Mouse (Mus musculus) C2C12 (cell line): ENCODE measurements around the gene Dcun1d4. TPM values are rescaled to one million over a fixed set of nuclear protein-coding genes. Genes with fewer than 3 reads are reported as not detected.
"Not testable (repeated sequence)": the region's sequence is repeated elsewhere in the genome, so short reads cannot be mapped to it uniquely, and the experiment has no call there.

Source experiments
- H3K27me3 ChIP-seq: one replicate; pipeline ENCODE4 v1.6.1; 2011; ENCODE audit not compliant: control insufficient read depth, insufficient read depth, insufficient read length
- H3K36me3 ChIP-seq: one replicate; pipeline ENCODE4 v1.6.1; 2011; ENCODE audit not compliant: control insufficient read depth, insufficient read depth
- H3K4me3 ChIP-seq: one replicate; pipeline ENCODE4 v1.5.1; 2011; ENCODE audit warnings: mild to moderate bottlenecking, control low read depth; ENCODE audit not compliant: poor library complexity, insufficient read depth, severe bottlenecking
- H3K79me2 ChIP-seq: one replicate; pipeline ENCODE4 v1.6.1; 2011; ENCODE audit not compliant: control insufficient read depth, insufficient read depth
- H3K79me3 ChIP-seq: one replicate; pipeline ENCODE4 v1.6.1; 2011; ENCODE audit warnings: low read depth, control low read depth
- H3ac ChIP-seq: one replicate; pipeline ENCODE3; 2011; ENCODE audit warnings: low read depth; ENCODE audit not compliant: control insufficient read depth, insufficient read length
- CEBPB ChIP-seq: IDR thresholded peaks from one replicate; pipeline ENCODE4 v1.6.1; 2011; ENCODE audit warnings: low read depth, mild to moderate bottlenecking, control low read depth, moderate library complexity
- CTCF ChIP-seq: IDR thresholded peaks from one replicate; pipeline ENCODE4 v1.5.1; 2011; ENCODE audit not compliant: control insufficient read depth, insufficient read depth, insufficient read length
- FOSL1 ChIP-seq: IDR thresholded peaks from one replicate; pipeline ENCODE4 v1.8.0; 2011; ENCODE audit warnings: mild to moderate bottlenecking, low read length; ENCODE audit not compliant: poor library complexity, insufficient read depth, severe bottlenecking
- MAX ChIP-seq: IDR thresholded peaks from one replicate; pipeline ENCODE4 v1.6.1; 2011; ENCODE audit warnings: mild to moderate bottlenecking, control low read depth
- MYOD1 ChIP-seq: IDR thresholded peaks from one replicate; pipeline ENCODE4 v1.6.1; 2011; ENCODE audit warnings: low read depth; ENCODE audit not compliant: control insufficient read depth, insufficient read length
- MYOG ChIP-seq: IDR thresholded peaks from one replicate; pipeline ENCODE4 v1.6.1; 2011; ENCODE audit not compliant: control insufficient read depth, insufficient read length; ENCODE audit errors: extremely low read depth
- USF1 ChIP-seq: IDR thresholded peaks from one replicate; pipeline ENCODE4 v1.6.1; 2011; ENCODE audit warnings: low read depth, mild to moderate bottlenecking, control low read depth, moderate library complexity
- polyA plus RNA-seq: library from polyadenylated mRNA; unstranded; fragments of >200 nt; fragmentation: generic; extraction: Trizol; gene quantifications from one replicate; pipeline ENCODE4 v1.2.1, GENCODE M21; 2012; ENCODE audit warnings: missing spikeins

Dcun1d4 gene
- polyA plus RNA-seq, 1 experiment, result 3.3 TPM

DNA sequence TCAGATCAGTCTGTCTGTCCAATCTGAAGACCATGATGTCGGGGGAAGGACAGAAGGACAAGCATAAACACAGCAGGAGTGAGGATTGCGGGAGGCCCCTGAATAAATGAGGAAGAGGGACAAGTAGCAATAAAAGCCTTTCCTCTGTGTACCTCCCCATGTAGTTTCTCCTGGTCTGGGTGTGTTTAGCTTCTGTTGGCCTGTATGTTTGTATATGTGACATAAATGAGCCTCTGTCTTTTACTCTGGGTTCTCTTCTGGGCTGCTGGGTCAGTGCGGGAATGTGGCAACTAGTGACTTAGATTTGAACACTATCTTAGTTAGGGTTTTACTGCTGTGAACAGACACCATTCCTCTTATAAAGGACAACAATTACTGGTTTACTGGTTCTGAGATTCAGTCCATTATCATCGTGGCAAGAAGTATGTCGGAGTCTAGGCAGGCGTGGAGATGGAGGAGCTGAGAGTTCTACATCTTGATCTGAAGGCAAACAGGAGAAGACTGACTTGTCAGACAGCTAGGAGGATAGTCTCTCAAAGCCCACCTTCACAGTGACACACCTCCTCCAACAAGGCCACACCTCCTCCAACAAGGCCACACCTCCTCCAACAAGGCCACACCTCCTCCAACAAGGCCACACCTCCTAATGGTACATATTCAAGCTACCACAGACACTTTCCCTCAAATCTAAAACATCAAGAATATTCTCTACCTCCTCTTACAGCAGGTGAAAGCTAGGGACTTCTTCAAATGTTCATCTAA is 90.8 kb downstream of the Dcun1d4 start:
- Histone ChIP-seq H3ac (no peak overlapping the region), H3K27me3 (peaks cover 12% of the 10 kb centered on the region), H3K79me3 (no peaks in the 10 kb centered on the region), H3K4me3 (no peak overlapping the region), H3K36me3 (no peaks in the 10 kb centered on the region), H3K79me2 (no peaks in the 10 kb centered on the region)
- no peak for TF ChIP-seq MYOG

DNA sequence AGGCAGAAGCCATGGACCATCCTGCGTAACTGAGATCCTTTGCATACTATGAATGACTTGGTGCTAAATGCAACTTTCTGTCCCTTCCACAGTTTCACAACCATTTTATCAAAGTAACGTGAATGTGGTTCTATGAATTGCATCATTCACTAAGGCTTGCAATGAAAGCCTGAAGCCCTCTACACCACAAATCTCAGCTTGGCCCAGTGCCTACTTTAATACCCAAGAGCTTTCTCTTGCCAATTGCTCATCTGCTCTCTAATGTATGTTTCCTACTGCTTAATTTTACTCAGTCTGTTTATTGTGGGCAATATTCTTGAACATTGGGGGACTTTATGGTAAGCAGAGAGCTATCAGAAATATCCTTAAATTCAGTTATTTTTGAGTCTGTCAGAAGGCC is 92.0 kb downstream of the Dcun1d4 start:
- Histone ChIP-seq H3K79me2 (no peaks in the 10 kb centered on the region), H3K79me3 (no peaks in the 10 kb centered on the region), H3K27me3 (peaks cover 15% of the 10 kb centered on the region), H3ac (no peak overlapping the region), H3K4me3 (no peak overlapping the region), H3K36me3 (no peaks in the 10 kb centered on the region)
- TF ChIP-seq FOSL1 (no peak), MYOD1 (no peak), USF1 (no peak), CTCF (no peak), MAX (no peak), MYOG (no peak), CEBPB (no peak)

DNA sequence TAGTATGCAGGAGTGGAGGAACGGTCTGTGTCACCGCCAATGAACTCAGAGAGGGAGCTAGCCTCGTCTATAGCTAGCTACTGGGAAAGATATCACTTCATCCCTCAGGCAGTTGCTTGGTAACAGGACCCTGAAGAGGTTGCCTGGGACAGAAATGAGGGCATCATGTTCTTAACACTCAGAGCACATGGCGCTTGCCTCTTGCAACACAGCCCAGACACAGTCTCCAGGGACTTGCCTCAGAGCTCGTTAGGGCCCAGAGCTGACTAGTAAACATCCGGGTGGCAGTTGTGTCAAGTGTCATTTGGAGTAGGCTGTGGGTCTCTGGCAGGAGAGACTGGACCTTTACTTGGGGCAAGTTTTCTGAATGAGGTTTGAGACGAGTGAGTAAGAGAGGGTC is 93.0 kb downstream of the Dcun1d4 start:
- Histone ChIP-seq H3K36me3 (no peaks in the 10 kb centered on the region), H3K27me3 (peaks cover 15% of the 10 kb centered on the region), H3K79me2 (no peaks in the 10 kb centered on the region), H3K79me3 (no peaks in the 10 kb centered on the region), H3ac (no peak overlapping the region), H3K4me3 (no peak overlapping the region)
- TF ChIP-seq USF1 (no peak), MYOD1 (no peak), FOSL1 (no peak)

DNA sequence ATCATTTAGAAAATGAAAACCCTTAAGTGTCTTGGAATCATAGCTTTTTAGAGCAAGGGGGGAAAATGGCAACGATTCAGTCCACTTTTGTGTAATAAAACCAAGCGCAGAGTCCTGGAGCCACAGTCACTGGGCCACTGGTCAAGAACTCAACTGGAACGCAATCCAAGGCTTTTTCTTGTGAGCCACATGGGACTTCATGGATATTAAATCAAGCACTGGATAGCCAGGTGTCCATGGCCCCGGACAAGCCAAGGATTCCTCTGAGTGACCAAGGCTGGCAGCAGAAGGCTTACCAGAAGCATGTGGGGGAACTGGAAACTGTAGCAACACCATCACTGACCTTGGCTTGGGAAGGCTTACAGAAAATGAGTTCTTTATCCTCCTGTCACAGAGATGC is 93.8 kb downstream of the Dcun1d4 start:
- H3K36me3 ChIP-seq, result no peaks in the 10 kb centered on the region
- H3K79me3 ChIP-seq, result no peaks in the 10 kb centered on the region
- no peaks in the 10 kb centered on the region for H3K79me2 ChIP-seq
- peaks cover 15% of the 10 kb centered on the region for H3K27me3 ChIP-seq
- TF ChIP-seq MYOD1, result no peak
- TF ChIP-seq MYOG, result no peak
- TF ChIP-seq CTCF, result no peak
- no peak for TF ChIP-seq CEBPB
- no peak for TF ChIP-seq FOSL1
- TF ChIP-seq MAX, result no peak
- TF ChIP-seq USF1, result no peak
- H3K4me3 ChIP-seq, result no peak overlapping the region
- H3ac ChIP-seq, result no peak overlapping the region

DNA sequence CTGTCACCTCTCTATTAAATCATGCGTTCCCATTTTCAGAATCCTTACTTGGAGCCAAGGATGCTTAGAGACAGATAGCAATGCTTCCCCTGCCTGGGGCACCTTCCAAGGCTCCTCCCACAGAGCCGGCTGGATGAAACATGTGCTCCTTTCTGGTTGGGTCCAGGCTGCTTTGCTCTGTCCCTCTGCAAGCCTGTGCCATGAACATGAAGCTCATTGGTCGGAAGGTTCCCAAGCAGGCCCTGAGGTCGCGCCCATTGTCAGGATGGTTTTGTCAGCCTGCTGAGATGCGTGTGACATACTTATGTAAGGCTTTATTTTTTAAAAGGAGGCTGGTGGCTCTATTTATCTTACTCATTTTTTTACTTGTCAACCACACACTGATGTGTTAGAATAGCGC is 95.9 kb downstream of the Dcun1d4 start:
- Histone ChIP-seq H3K79me3 (no peaks in the 10 kb centered on the region), H3K27me3 (peaks cover 18% of the 10 kb centered on the region), H3K36me3 (no peaks in the 10 kb centered on the region), H3K4me3 (no peak overlapping the region), H3K79me2 (no peaks in the 10 kb centered on the region), H3ac (no peak overlapping the region)
- TF ChIP-seq MYOG (no peak), USF1 (no peak), CTCF (no peak), CEBPB (no peak), MAX (no peak)

DNA sequence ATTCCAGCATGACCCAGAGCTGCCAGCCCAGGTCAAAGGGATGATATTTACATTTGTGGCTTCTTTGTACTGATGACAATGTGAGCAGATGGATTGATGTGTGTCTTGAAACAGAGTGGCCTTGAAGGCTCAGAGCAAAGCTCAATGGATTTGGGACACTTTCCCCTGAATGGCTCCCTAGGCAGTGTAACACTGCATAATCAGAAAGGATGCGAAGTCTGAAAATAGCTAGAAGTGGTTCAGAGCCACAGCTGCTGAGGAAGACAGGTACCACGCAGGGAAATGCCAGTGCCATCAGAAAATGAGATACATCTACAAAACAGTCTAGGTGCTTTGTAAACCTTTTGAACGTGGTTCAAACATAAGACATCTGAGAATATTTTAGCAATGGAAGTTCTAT is 97.3 kb downstream of the Dcun1d4 start:
- H3K79me3 ChIP-seq, result no peaks in the 10 kb centered on the region

DNA sequence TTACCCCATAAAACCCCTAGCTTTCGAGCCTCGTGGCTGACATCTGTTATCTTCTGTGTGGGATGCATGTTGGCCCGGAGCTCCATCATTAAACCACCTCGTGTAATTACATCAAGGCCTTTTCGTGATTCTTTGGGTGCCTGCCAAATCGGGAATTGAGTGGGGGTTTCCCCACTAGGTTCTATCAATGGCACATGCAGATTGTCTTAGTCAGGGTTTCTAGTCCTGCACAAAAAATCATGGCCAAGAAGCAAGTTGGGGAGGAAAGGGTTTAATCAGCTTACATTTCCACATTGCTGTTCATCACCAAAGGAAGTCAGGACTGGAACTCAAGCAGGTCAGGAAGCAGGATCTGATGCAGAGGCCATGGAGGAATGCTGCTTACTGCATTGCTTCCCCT is 103.2 kb downstream of the Dcun1d4 start:
- H3ac ChIP-seq, H3K4me3 ChIP-seq, H3K36me3 ChIP-seq, H3K79me3 ChIP-seq, H3K79me2 ChIP-seq: not testable (repeated sequence)
- H3K27me3 ChIP-seq, result peaks cover 20% of the 10 kb centered on the region

More for the DNA sequence above, 97.3 kb downstream of the Dcun1d4 start:
- Histone ChIP-seq H3K36me3 (no peaks in the 10 kb centered on the region), H3K79me2 (no peaks in the 10 kb centered on the region), H3K27me3 (peaks cover 25% of the 10 kb centered on the region), H3ac (no peak overlapping the region), H3K4me3 (no peak overlapping the region)
- TF ChIP-seq CTCF, result no peak
- no peak for TF ChIP-seq MYOD1
- TF ChIP-seq FOSL1, result no peak
- TF ChIP-seq MAX, result no peak
- TF ChIP-seq USF1, result no peak
- TF ChIP-seq MYOG, result no peak
- TF ChIP-seq CEBPB, result no peak
